Mouse (Mus musculus) cortical plate, adult 2 months (tissue): ENCODE results near the gene Tmem253.

Experiments used
- CTCF ChIP-seq: fragments of 200-500 bp; IDR thresholded peaks from 2 replicates; pipeline ENCODE4 v1.5.1; 2011; ENCODE audit warnings: mild to moderate bottlenecking, control low read depth, low read length; ENCODE audit not compliant: insufficient read depth; ENCODE audit errors: extremely low read depth
- POLR2A ChIP-seq: fragments of 200-500 bp; IDR thresholded peaks from 2 replicates; pipeline ENCODE4 v1.6.1; 2011; ENCODE audit warnings: mild to moderate bottlenecking, low read length, control low read depth; ENCODE audit not compliant: insufficient read depth; ENCODE audit errors: extremely low read depth

DNA sequence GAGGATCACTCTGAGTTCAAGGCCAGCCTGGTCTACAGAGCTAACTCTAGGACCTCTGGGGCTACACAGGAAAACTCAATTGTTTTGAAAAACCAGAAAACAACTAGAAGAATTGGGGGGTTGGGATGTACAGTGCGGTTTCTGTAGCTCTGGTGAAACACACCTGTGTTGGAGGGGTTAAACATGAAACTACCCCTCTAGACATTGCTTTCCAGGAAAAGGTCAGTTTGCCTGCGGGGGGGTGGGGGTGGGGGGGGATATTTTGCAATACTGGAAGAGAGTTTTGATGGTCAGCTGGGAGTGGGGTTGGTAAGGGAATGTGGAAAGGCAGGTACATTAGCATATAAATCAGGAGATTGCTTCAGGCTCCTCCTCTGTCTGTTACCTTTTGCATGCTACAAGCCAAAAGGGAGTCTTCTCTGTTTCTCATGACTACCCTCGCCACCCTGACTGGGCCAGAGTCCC is 6.8 kb downstream of the Tmem253 start:
- TF ChIP-seq CTCF = no peak
- no peak for TF ChIP-seq POLR2A
